Mouse (Mus musculus) heart, adult 2 months (tissue): ENCODE data around the gene Fbll1.
A peak's percentile ranks its signal among the peaks of the same experiment; 100 is the strongest.

Experiments used
- CTCF ChIP-seq: fragments of 200-600 bp; IDR thresholded peaks from 2 replicates; pipeline ENCODE4 v1.8.1; 2022; ENCODE audit warnings: antibody characterized with exemption, mild to moderate bottlenecking, moderate library complexity
- EP300 ChIP-seq: fragments of 200-500 bp; IDR thresholded peaks from 2 replicates; pipeline ENCODE4 v1.6.1; 2011; ENCODE audit warnings: low read depth, low read length, control low read depth; ENCODE audit not compliant: insufficient read depth
- POLR2A ChIP-seq: fragments of 200-500 bp; IDR thresholded peaks from 2 replicates; pipeline ENCODE4 v1.6.1; 2011; ENCODE audit warnings: mild to moderate bottlenecking, low read depth, low read length, control low read depth; ENCODE audit not compliant: insufficient read depth

DNA sequence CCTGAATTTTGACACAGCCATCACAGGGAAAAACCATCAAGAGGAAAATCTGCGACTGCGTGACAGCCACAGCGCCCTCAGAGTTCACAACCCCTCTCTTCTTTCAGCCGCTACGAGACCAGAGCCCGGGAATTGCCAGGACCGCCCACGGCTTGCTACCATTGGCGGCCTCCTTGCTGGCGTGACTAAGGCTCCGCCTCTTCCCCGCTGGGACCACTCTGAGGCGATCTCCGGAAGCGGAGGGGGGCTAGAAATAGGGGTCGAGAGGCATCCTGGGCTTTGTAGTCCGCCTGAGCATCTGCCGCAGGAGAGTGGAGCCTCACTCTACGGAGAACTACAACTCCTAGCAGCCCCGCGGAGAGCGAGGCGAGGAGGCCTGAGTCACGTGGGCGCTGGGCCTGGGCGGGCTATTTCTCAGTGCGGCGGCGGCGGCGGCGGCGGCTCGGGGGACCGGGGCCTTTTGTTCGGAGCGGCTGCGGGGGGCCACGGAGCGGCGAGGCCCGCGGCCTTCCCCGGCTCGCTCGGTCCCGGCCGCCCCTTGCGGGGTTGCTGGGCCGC lies 29.4 kb downstream of the Fbll1 start, which contains the start of gene Pank3:
- peak; percentile 18; the same call in 1 of the 2 replicates for TF ChIP-seq CTCF
- peak; percentile 67 for TF ChIP-seq POLR2A
- TF ChIP-seq EP300, result peak; percentile 74
